Mouse (Mus musculus) limb, embryonic 11.5 days (tissue): ENCODE results near the gene Tiparp. TPM values are rescaled to one million over a fixed set of nuclear protein-coding genes. Genes with fewer than 3 reads are reported as not detected.

Source experiments
- polyA plus RNA-seq: library from polyadenylated mRNA; unstranded; fragments of >200 nt; fragmentation: Nextera tagmentation; extraction: Ambion mirVana; gene quantifications from 2 replicates; pipeline ENCODE4 v1.2.1, GENCODE M21; 2014

Gene Tiparp
- polyA plus RNA-seq, 1 experiment from 2014 or later, result 44.3 TPM

Other genes with a start within 250 kb of the Tiparp start
- 308 and 323 TPM in 2 replicates for gene Ssr3, start 135.8 kb upstream of the Tiparp start, polyA plus RNA-seq
- 6.3 and 7.3 TPM in 2 replicates for gene Lekr1, start 137.8 kb downstream of the Tiparp start, polyA plus RNA-seq